Mouse (Mus musculus) thymus, adult 2 months (tissue): Measurements from ENCODE around the gene Ppp3ca. TPM values are rescaled to one million over a fixed set of nuclear protein-coding genes. Genes with fewer than 3 reads are reported as not detected.

Experiments used
- DNase-seq: peaks from one replicate; pipeline ENCODE4 v3.0.0; 2021
- H3K27ac ChIP-seq: fragments of 200-500 bp; 2 replicates; pipeline ENCODE4 v1.5.1; 2012; ENCODE audit warnings: low read length, control low read depth; ENCODE audit not compliant: control insufficient read depth, insufficient read depth
- H3K27me3 ChIP-seq: fragments of 200-500 bp; 2 replicates; pipeline ENCODE4 v1.6.1; 2012; ENCODE audit warnings: mild to moderate bottlenecking, low read length, moderate library complexity, mixed read lengths; ENCODE audit not compliant: control insufficient read depth, insufficient read depth
- H3K36me3 ChIP-seq: fragments of 200-500 bp; 2 replicates; pipeline ENCODE4 v1.6.1; 2012; ENCODE audit warnings: mild to moderate bottlenecking, low read length, moderate library complexity; ENCODE audit not compliant: control insufficient read depth, insufficient read depth
- H3K4me1 ChIP-seq: fragments of 200-500 bp; replicated peaks from 2 replicates; pipeline ENCODE4 v1.6.1; 2012; ENCODE audit warnings: low read length; ENCODE audit not compliant: control insufficient read depth, insufficient read depth
- H3K4me3 ChIP-seq: fragments of 200-500 bp; 2 replicates; pipeline ENCODE4 v1.5.1; 2012; ENCODE audit warnings: mild to moderate bottlenecking, low read length, control low read depth, moderate library complexity; ENCODE audit not compliant: control insufficient read depth, insufficient read depth
- CTCF ChIP-seq: fragments of 200-500 bp; IDR thresholded peaks from 2 replicates; pipeline ENCODE4 v1.5.1; 2012; ENCODE audit warnings: mild to moderate bottlenecking, control low read depth, low read length, moderate library complexity, borderline replicate concordance; ENCODE audit not compliant: control insufficient read depth, poor library complexity, insufficient read depth; ENCODE audit errors: extremely low read depth
- POLR2A ChIP-seq: fragments of 200-500 bp; IDR thresholded peaks from 2 replicates; pipeline ENCODE4 v1.6.1; 2012; ENCODE audit warnings: mild to moderate bottlenecking, low read length, control low read depth, moderate library complexity; ENCODE audit not compliant: control insufficient read depth, poor library complexity, insufficient read depth; ENCODE audit errors: extremely low read depth
- WGBS: fragments of 180-500 bp; shearing (Covaris S2); methylation state at CpG from one replicate; pipeline ENCODE4 v1.1.7; 2018; 5-methylcytosine and 5-hydroxymethylcytosine counted together
- polyA plus RNA-seq: library from polyadenylated mRNA; depleted of rRNA; stranded (reverse); fragments of >200 nt; gene quantifications from 2 replicates; pipeline ENCODE4 v1.2.3, GENCODE M21; 2012

Ppp3ca gene
- polyA plus RNA-seq, 1 experiment: 5.6 TPM

- H3K36me3 ChIP-seq: no peaks in the 10 kb centered on the region
- peaks cover 9% of the 10 kb centered on the region for H3K4me1 ChIP-seq
- no peak for DNase-seq
- 77% methylated on average over 15 of the region's 15 CpGs for WGBS
- TF ChIP-seq CTCF (no peak), POLR2A (no peak)
- H3K27ac ChIP-seq: no peak overlapping the region
- H3K4me3 ChIP-seq: no peak overlapping the region
- no peaks in the 10 kb centered on the region; the same call in 1 of the 2 replicates for H3K27me3 ChIP-seq
Observed at GRCm38 (mm10) chr3:136684191-136684958, 14.5 kb downstream of the Ppp3ca start.

DNA sequence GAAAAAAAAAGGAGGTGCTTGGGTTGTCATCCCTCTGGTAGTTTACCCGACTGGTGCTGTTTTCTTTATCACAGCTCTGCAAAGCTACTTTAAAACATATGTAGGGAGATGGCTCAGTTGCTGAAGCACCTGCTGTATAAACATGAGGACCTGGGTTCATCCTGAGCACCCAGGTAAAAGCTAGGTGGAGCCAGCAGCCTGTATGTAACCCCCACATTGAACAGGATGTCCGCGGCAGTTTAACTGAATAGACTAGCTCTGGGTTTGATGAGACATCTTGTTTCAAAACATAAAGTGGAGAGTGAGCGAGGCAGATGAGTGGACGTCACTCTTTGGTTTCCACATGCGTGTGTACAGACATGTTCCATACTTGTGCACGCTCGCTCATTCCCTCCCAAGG is 16.5 kb downstream of the Ppp3ca start:
- no peak for DNase-seq
- Histone ChIP-seq H3K4me3 (no peak overlapping the region), H3K36me3 (no peaks in the 10 kb centered on the region), H3K27ac (no peak overlapping the region), H3K4me1 (peaks cover 9% of the 10 kb centered on the region), H3K27me3 (no peaks in the 10 kb centered on the region)
- TF ChIP-seq POLR2A: no peak
- TF ChIP-seq CTCF: no peak
- WGBS: 81% methylated on average over 8 of the region's 8 CpGs

GRCm38 (mm10) chr3:136688101-136688586 is 18.2 kb downstream of the Ppp3ca start:
- peak overlapping the region; percentile 21; the same call in 1 of the 2 replicates for H3K27ac ChIP-seq
- peaks cover 9% of the 10 kb centered on the region for H3K4me1 ChIP-seq
- 5% methylated on average over 9 of the region's 9 CpGs for WGBS
- no peaks in the 10 kb centered on the region for H3K36me3 ChIP-seq
- peak; percentile 54 for DNase-seq
- TF ChIP-seq POLR2A: no peak
- no peak for TF ChIP-seq CTCF
- H3K4me3 ChIP-seq: no peak overlapping the region
- no peaks in the 10 kb centered on the region for H3K27me3 ChIP-seq

- WGBS: 94% methylated on average over 7 of the region's 7 CpGs
- DNase-seq: no peak
- Histone ChIP-seq H3K36me3 (no peaks in the 10 kb centered on the region), H3K4me1 (peaks cover 9% of the 10 kb centered on the region), H3K4me3 (no peak overlapping the region), H3K27me3 (no peaks in the 10 kb centered on the region), H3K27ac (no peak overlapping the region)
- TF ChIP-seq CTCF: no peak
- no peak for TF ChIP-seq POLR2A
Observed at GRCm38 (mm10) chr3:136689793-136690543, 20.0 kb downstream of the Ppp3ca start.

DNA sequence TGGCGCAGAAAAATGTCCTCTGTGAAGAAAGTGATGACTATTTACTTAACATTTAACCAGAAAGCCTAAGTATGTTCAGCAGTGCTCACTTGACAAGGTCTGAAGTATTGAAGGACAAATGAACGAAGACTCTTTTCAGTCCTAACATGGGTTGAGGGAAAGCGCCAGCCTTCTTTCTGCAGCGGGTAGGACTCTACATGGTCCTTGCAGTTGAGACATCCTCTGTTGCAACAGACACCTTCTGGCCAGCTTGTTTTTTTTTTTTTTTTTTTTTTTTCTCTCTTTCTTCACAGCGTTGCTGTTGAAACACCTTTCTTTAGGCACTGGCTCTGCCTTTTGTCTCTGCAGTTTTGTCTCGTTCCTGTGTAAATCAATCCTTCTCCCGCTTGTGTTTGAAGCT is 22.1 kb downstream of the Ppp3ca start:
- TF ChIP-seq POLR2A (no peak), CTCF (no peak)
- no peak for DNase-seq
- 93% methylated on average over 7 of the region's 7 CpGs for WGBS

DNA sequence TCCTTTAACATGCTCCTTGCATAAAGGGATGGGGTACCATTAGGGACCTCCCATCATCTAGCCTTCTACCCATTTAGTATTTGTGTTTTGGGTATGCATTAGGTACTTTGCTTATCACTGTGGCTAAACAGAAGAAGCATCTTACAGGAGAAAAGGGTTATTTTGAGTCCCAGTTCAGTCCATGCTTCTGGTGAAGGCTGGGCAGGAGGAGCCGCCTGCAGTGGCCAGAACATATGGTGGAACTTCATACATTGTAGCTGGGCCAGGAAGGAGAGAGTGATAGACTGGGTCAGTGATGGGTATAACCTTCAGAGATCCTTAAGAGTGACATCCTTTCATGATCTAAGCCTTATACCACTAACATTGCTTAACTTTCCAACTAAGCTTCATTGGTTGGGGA is 23.6 kb downstream of the Ppp3ca start:
- Histone ChIP-seq H3K36me3 (no peaks in the 10 kb centered on the region), H3K27me3 (no peaks in the 10 kb centered on the region), H3K27ac (no peak overlapping the region), H3K4me3 (no peak overlapping the region), H3K4me1 (no peaks in the 10 kb centered on the region)
- TF ChIP-seq POLR2A: no peak
- TF ChIP-seq CTCF: no peak
- 97% methylated on average over 1 of the region's 1 CpGs for WGBS
- DNase-seq: no peak

More for the DNA sequence above, 22.1 kb downstream of the Ppp3ca start:
- Histone ChIP-seq H3K36me3 (no peaks in the 10 kb centered on the region), H3K27ac (no peak overlapping the region), H3K27me3 (no peaks in the 10 kb centered on the region), H3K4me3 (no peak overlapping the region), H3K4me1 (peaks cover 9% of the 10 kb centered on the region)
